Mouse (Mus musculus) NIH3T3 (cell line): ENCODE data around the gene Mtf2.
"Not testable (repeated sequence)": the region's sequence is repeated elsewhere in the genome, so short reads cannot be mapped to it uniquely, and the experiment has no call there.

Experiments used
- DNase-seq: peaks from one replicate; pipeline ENCODE4 v3.0.0-alpha.2; 2012; ENCODE audit warnings: low read depth

Gene Mtf2

DNA sequence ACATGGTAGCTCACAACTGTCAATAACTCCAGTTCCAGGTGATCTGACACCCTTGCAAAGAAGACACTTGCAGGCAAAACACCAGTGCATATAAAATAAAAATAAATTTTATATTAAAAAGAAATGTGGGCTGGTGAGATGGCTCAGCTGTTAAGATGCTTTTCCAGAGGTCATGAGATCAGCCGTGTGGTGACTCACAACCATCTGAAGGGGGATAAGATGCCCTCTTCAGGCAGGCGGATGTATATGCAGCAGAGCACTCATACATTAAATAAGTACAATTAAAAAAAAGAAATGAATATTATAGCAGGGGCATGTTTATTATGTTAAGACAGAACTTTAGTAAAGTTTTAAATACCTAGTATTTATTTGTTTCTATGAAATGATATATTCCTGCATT is 16.9 kb downstream of the Mtf2 start:
- DNase-seq, result peak; percentile 44

DNA sequence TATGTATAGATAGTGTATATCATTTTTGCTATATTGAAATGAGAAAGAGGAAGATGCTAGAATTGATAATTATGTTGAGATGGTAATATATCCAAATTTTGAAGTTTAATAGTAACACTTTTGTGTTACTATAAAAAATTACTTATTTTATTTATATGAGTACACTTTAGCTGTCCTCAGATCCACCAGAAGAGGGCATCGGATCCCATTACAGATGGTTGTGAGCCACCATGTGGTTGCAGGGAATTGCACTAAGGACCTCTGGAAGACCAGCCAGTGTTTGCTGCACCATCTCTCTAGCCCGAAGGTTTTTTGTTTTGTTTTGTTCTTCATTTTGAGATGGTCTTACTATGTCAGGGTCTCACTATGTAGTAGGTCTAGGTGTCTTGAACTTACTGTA is 20.0 kb downstream of the Mtf2 start:
- no peak for DNase-seq

DNA sequence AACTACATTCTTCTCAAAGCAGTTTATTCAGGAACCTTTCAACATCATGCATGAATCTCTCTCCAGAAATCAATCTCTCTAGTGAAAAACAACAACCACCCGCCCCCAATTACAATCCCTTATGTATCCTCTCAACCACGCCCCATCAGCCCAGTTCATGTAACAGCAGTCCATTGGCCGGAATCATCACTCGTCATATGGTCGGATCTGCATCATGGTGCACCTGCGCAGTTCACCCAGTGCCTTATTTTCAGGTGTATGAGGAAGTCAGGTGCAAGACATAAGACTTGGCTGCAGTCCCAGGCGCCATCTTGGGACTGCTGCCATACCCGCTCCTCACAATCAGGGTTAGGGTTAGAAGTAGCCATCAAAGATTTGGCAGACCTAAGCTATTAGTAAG is 27.3 kb downstream of the Mtf2 start:
- not testable (repeated sequence) for DNase-seq

DNA sequence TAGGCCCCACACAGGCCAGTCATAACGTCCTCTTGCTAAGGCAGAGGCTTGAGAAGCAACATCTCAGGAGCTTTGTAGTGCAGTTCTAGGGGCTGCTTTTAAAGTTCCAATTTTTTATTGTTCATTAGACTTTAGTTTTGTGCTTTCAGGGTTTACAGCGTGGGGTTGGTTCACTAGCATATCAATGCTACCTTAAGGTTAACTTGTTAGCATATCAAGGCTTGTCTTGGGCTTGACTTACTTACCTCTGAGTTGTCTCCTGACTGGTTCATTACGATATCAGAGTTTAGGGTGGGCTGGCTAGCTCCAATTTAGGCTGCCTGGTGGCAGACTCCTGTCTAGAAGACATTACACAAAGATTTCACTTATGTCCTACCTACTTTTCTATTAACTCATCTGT is 32.2 kb downstream of the Mtf2 start:
- DNase-seq, result no peak

DNA sequence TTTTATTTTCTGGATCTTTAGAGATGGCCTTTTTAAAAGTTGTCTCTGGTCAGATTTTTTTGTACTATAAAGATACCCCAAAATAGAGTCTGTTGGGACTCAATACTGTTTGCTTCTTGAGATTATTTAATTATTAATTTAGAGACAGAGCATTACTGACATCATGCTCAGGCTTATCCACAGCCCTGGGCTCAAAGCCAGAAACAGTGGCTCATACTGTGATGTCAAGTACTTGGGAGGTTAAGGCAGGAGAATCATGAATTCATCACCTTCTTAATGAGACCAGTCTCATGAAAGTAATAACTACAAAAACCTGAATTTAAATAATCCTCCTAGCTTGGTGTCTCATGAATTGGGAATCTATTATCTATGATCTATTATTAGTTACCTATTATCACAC is 34.7 kb downstream of the Mtf2 start:
- DNase-seq, result peak; percentile 31

DNA sequence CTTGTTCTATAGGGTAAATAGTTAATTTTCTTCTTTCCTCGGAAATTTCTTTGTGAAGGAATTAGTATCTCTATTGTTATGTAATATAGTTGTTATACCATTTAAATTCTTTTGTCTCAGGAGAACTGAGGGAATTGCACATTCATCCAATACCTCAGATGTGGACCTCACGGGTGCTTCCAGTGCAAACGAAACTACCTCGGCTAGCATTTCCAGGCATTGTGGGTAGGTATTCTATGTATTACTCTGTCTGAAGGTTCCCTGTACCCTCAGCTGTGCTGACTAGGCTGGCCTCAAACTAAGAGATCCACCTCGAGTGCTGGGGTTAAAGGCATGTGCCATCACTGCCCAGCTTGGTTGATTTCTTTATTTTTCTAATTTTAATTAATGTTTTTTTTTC is 38.8 kb downstream of the Mtf2 start:
- no peak for DNase-seq

DNA sequence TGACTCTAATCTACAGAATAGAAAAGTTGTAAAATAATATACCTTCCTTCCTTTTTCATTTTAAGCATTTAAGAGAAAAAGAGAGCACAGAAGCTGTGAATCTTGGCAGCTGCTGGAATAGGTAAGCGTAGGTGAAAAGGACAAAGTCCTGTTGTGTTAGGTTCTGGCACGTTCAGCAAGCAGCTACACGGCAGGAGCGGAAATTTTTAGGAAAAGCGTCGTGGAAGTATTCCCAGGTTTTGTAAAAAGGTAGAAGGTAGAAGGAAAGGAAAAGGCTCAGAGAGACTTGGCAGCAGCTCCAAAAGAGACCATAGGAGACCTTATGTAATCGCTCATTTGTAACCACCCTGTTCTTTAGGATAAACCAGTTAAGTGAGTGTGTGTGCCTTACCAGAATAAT is 43.9 kb downstream of the Mtf2 start:
- no peak for DNase-seq

DNA sequence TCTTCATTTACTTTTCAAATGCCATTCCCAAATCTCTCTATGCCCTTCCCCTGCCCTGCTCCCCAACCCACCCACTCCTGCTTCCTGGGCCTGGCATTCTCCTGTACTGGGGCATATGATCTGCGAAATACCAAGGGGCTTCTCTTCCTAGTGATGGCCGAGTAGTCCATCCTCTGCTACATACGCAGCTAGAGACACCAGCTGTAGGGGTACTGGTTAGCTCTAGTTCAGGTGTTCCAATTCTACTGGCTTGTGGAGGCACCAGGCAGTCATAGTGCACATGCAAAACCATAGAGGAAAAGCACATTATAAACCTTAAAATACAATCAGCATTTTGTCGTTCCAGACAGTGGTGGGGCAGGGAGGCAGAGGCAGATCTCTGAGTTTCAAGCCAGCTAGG is 52.2 kb downstream of the Mtf2 start:
- no peak for DNase-seq

DNA sequence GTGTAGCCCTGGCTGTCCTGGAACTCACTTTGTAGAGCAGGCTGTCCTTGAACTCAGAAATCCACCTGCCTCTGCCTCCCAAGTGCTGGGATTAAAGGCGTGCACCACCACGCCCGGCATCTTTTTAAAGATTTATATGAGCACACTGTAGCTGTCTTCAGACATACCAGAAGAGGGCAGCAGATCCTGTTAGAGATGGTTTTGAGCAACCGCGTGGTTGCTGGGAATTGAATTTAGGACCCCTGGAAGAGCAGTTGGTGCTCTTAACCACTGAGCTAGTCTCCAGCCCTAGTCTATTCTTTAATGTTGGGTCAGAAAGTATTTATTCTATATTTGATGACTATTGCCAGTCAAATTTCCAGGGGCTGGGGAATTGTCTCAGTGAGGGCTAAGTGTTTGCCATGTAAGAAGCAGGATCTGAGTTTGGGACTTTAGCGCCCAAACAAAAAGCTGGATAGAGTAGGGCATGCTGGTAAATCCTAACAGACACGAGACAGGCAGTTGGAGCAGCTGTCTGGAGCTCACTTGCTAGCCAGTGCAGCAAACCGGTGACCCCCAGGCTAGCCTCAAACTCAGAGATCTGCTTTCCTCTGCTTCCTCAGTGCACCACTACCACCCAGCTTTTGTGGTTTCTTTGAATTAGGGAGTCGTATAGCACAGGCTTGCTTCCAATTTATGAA is 54.9 kb downstream of the Mtf2 start:
- peak; percentile 5 for DNase-seq

DNA sequence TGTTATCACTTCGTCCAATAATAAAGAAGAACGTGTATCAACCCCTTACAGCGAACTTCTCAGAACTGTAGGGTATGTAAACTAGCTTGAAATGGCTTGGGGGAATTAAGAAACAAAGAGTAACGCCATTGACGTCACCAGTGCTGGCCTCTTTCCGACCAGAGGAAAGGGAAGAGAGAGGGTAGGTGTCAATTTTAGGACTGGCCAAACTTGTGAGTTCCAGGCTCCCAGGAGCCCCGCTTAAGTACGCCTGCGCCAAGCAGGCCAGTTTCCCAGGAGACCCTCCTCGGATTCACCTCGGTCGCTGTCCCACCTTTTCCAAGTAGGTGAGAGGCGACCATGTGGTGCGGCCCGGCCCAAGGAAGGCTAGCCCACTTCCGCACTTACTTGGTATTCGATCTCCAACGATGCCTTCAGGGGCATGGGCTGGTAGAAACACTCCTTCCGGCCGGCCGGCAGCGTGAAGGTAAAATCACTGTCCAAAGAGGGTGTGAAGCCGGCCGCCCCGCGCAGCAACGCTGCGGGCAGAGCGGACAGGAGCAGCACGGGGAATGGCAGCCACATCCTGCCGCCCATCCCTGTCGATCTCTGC is 66.5 kb downstream of the Mtf2 start:
- DNase-seq, result peak; percentile 82

DNA sequence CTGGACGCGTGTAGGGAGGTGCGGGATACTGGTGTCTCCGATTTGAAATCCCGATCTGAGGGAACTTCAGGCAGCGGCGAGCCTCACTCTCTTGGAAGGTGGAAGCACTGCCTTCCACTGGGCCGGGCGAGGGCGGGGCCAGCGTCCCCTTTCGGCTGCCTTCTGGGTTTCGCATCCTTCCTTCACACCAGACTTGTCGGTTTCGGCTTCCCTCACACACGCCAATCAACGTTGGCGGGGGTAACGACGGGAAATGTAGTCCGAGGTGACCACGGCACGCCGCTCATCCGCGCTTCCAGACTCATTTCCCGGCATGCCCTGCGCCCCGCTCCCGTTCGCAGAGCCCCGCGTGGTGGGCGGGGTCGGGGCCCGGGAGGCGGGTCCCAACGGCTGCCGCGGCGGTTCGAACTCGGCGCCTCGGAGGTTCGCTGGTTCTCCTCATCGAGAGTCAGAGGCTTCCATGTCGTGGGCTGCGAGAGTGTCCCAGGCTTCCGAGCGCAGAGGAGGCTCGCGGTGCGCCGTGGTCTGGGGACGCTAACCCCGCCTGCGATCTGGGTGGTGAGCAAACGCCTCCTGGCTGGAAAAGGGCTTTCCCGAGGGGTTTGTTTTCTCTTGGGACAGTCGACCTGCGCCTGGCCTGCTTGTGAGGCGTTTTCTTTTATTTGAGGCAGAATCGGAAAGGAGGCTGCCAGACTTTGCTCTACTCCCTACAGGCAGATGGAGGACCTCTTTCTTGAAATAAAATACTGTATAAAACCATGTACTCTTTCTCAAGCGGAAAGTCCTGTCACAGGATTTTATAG is 67.2 kb downstream of the Mtf2 start, which contains the start of the genes Tmed5 and Ccdc18:
Gene Tmed5, minus strand, starts transcription at position 180 of the 803 bp plus-strand sequence.
Gene Ccdc18, plus strand, starts transcription at position 435 of the 803 bp plus-strand sequence.
- DNase-seq, result peak; percentile 99

DNA sequence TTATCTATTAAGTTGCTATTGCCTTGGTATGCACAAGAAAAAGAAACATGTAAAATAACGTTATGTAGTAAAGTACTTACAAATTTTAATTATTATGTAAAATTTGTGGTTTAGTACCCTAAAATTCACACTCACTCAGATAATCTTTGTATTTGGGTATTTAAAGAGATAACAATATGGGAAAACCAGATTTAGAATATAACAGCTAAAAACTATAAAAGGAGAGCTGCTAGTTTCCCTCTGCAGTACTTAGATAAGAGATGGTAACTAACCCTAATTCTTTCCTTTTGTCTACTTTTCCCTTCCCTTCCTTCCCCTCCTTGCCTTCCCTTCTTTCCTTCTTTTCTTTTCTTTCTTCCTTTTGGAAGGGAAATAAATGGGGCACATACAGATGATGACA is 87.1 kb downstream of the Mtf2 start:
- no peak for DNase-seq
